Mouse (Mus musculus) CH12.LX (cell line): ENCODE measurements around the gene Tmem174. TPM values are rescaled to one million over a fixed set of nuclear protein-coding genes. Genes with fewer than 3 reads are reported as not detected.

Source experiments
- DNase-seq: peaks from one replicate; pipeline ENCODE4 v3.0.0-alpha.2; 2013; ENCODE audit errors: extremely low read depth
- H3K27ac ChIP-seq: 2 replicates; pipeline ENCODE4 v1.5.1; 2012; ENCODE audit warnings: low read depth, mild to moderate bottlenecking, control low read depth, moderate library complexity; ENCODE audit not compliant: insufficient read depth
- H3K27me3 ChIP-seq: replicated peaks from 2 replicates; pipeline ENCODE3; 2012; ENCODE audit warnings: inconsistent platforms
- H3K36me3 ChIP-seq, 2 experiments: replicated peaks in 1 of 2; 2 replicates each; pipeline versions ENCODE3 to v1.6.1; 2012; ENCODE audit warnings: inconsistent platforms in 1 of 2, low read length in 1 of 2, mild to moderate bottlenecking in 1 of 2, mixed read lengths in 1 of 2, moderate library complexity in 1 of 2; ENCODE audit not compliant: control insufficient read depth in 1 of 2, insufficient read depth in 1 of 2
- H3K4me1 ChIP-seq, 2 experiments: 2 replicates each; pipeline ENCODE4 v1.6.1; 2012; ENCODE audit warnings: inconsistent platforms in 1 of 2, moderate library complexity in 1 of 2; ENCODE audit not compliant: insufficient read depth in 2 of 2, control insufficient read depth in 1 of 2
- H3K4me2 ChIP-seq: 2 replicates; pipeline ENCODE4 v1.6.1; 2012; ENCODE audit warnings: low read depth, mild to moderate bottlenecking, control low read depth; ENCODE audit not compliant: poor library complexity, insufficient read depth, severe bottlenecking
- H3K4me3 ChIP-seq, 3 experiments: fragments of 150-350 bp in 1 of 3; sonication (generic) in 1 of 3; replicated peaks in 1 of 3; 2 replicates each; pipeline versions ENCODE3 to v1.5.1; 2011 to 2012; ENCODE audit warnings: low read depth in 2 of 3, low read length in 2 of 3, mild to moderate bottlenecking in 2 of 3, moderate library complexity in 2 of 3, control low read depth in 1 of 3, improper control_type of control experiment in 1 of 3, inconsistent platforms in 1 of 3, mixed read lengths in 1 of 3; ENCODE audit not compliant: poor library complexity in 1 of 3
- H3K79me2 ChIP-seq: replicated peaks from 2 replicates; pipeline ENCODE4 v1.6.1; 2012; ENCODE audit warnings: mild to moderate bottlenecking, moderate library complexity; ENCODE audit not compliant: control insufficient read depth, poor library complexity, insufficient read depth, severe bottlenecking; ENCODE audit errors: extremely low read depth
- H3K9ac ChIP-seq: 2 replicates; pipeline ENCODE4 v1.6.1; 2012; ENCODE audit warnings: low read depth, mild to moderate bottlenecking, control low read depth, moderate library complexity; ENCODE audit not compliant: insufficient read depth
- H3K9me3 ChIP-seq: replicated peaks from 2 replicates; pipeline ENCODE3; 2012; ENCODE audit warnings: low read length, inconsistent platforms, mixed read lengths
- BHLHE40 ChIP-seq: IDR thresholded peaks from 2 replicates; pipeline ENCODE4 v1.6.1; 2011; ENCODE audit warnings: mild to moderate bottlenecking, low read depth, low read length, improper control_type of control experiment
- CHD2 ChIP-seq: IDR thresholded peaks from 2 replicates; pipeline ENCODE4 v1.6.1; 2011; ENCODE audit warnings: low read length, improper control_type of control experiment
- CTCF ChIP-seq, 2 experiments: IDR thresholded peaks in 1 of 2; conservative IDR thresholded peaks in 1 of 2; 2 replicates each; pipeline ENCODE4 v1.5.1; 2011 to 2012; ENCODE audit warnings: low read depth in 2 of 2, low read length in 2 of 2, improper control_type of control experiment in 1 of 2, inconsistent platforms in 1 of 2, mild to moderate bottlenecking in 1 of 2, moderate library complexity in 1 of 2
- ELF1 ChIP-seq: IDR thresholded peaks from 2 replicates; pipeline ENCODE4 v1.6.1; 2014; ENCODE audit warnings: low read depth, mild to moderate bottlenecking, inconsistent platforms, low read length, improper control_type of control experiment
- EP300 ChIP-seq: IDR thresholded peaks from 2 replicates; pipeline ENCODE4 v1.6.1; 2011; ENCODE audit warnings: low read length, improper control_type of control experiment
- HCFC1 ChIP-seq: IDR thresholded peaks from 2 replicates; pipeline ENCODE4 v1.6.1; 2012; ENCODE audit warnings: low read depth, mild to moderate bottlenecking, inconsistent platforms, low read length, improper control_type of control experiment
- IRF4 ChIP-seq: IDR thresholded peaks from 2 replicates; pipeline ENCODE4 v1.6.1; 2014; ENCODE audit warnings: low read depth, mild to moderate bottlenecking, inconsistent platforms, low read length, improper control_type of control experiment
- JUN ChIP-seq: IDR thresholded peaks from 2 replicates; pipeline ENCODE4 v1.6.1; 2011; ENCODE audit warnings: low read depth, mild to moderate bottlenecking, low read length, improper control_type of control experiment, moderate library complexity; ENCODE audit not compliant: insufficient read depth
- JUND ChIP-seq: conservative IDR thresholded peaks from 2 replicates; pipeline ENCODE4 v1.6.1; 2011; ENCODE audit warnings: low read depth, low read length, improper control_type of control experiment
- MAX ChIP-seq: IDR thresholded peaks from 2 replicates; pipeline ENCODE4 v1.6.1; 2011; ENCODE audit warnings: low read length, improper control_type of control experiment
- MAZ ChIP-seq: IDR thresholded peaks from 2 replicates; pipeline ENCODE4 v1.6.1; 2012; ENCODE audit warnings: low read depth, mild to moderate bottlenecking, inconsistent platforms, low read length, improper control_type of control experiment, moderate library complexity
- MYC ChIP-seq: IDR thresholded peaks from 2 replicates; pipeline ENCODE4 v1.6.1; 2011; ENCODE audit warnings: low read depth, mild to moderate bottlenecking, improper control_type of control experiment, low read length
- NELFE ChIP-seq: IDR thresholded peaks from 2 replicates; pipeline ENCODE4 v1.6.1; 2011; ENCODE audit warnings: low read depth, low read length, improper control_type of control experiment
- RCOR1 ChIP-seq: conservative IDR thresholded peaks from 2 replicates; pipeline ENCODE4 v1.6.1; 2012; ENCODE audit warnings: low read depth, mild to moderate bottlenecking, inconsistent platforms, low read length, improper control_type of control experiment
- TCF12 ChIP-seq: IDR thresholded peaks from 2 replicates; pipeline ENCODE4 v1.6.1; 2014; ENCODE audit warnings: low read depth, mild to moderate bottlenecking, inconsistent platforms, low read length, improper control_type of control experiment
- USF2 ChIP-seq: conservative IDR thresholded peaks from 2 replicates; pipeline ENCODE4 v1.6.1; 2011; ENCODE audit warnings: low read depth, low read length, improper control_type of control experiment
- ZKSCAN1 ChIP-seq: IDR thresholded peaks from 2 replicates; pipeline ENCODE4 v1.6.1; 2012; ENCODE audit warnings: low read depth, inconsistent platforms, low read length, improper control_type of control experiment, borderline replicate concordance
- ZNF384 ChIP-seq: IDR thresholded peaks from 2 replicates; pipeline ENCODE4 v1.6.1; 2012; ENCODE audit warnings: low read depth, low read length, improper control_type of control experiment, inconsistent platforms
- dilution Hi-C: fragments of 300-500 bp; cut with MboI; formaldehyde crosslinking; loops from 2 replicates; pipeline ENCODE4 v1.14.3; 2020; ENCODE audit warnings: low sequenced_read_pairs; ENCODE audit not compliant: extremely low pct_unique_long_range_greater_than_20kb, extremely low pct_ligation_motif_present
- in situ Hi-C: fragments of 300-500 bp; cut with MboI; formaldehyde crosslinking; loops from 3 replicates; pipeline ENCODE4 v1.14.3; 2019; ENCODE audit warnings: low sequenced_read_pairs, low pct_ligation_motif_present, low pct_unique_long_range_greater_than_20kb, mixed read lengths
- polyA plus RNA-seq: library from polyadenylated mRNA; unstranded; fragments of >175 nt; gene quantifications from 2 replicates; pipeline ENCODE4 v1.2.1, GENCODE M21; 2012; ENCODE audit warnings: low read depth; ENCODE audit not compliant: insufficient read length
- total RNA-seq, 2 experiments: library from RNA; depleted of rRNA; stranded (reverse); fragments of 300-350 nt in 1 of 2; fragments of >200 nt in 1 of 2; gene quantifications; 2 replicates each; pipeline ENCODE4 v1.2.3; 2012 to 2014

The Tmem174 gene
- total and polyA plus RNA-seq, 3 experiments = not detected

DNA sequence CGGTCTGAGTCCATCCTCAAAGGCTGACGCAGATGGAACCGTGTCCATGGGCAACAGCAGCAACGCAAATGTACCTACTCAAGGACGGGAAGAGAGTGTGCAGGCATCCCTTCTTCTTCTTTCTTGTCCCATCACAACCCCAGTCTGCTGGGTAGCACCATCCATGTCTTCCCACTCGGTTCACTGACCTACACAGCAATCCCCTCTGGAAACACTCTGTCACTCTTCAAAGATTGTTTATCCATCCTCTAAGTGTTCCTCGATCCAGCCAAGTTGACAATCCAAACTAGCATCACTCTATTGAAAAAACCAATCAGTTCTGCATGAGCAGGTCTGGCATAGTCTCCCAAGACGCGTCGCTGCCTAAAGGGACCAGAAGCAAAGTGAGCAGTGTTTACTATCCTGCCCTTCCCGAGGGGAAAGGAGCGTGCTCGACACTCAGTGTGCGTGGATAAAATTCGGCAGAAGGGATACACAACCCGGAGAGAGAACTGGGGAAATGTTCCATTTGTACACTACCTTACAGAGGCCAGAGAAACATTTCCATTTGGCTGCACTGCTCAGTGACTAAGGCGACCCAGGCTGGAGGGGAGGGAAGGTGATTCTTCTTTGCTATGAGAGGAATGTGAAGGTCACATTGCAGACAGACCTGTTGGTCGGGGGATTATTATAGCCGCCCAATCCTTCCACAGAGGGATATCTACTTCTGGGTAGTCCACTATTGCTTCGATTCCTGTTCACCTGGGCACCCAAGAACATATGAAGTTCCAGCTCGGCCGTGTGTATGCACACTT lies 10.8 kb upstream of the Tmem174 start:
- Histone ChIP-seq H3K4me3 (no peak overlapping the region), H3K79me2 (no peaks in the 10 kb centered on the region)

DNA sequence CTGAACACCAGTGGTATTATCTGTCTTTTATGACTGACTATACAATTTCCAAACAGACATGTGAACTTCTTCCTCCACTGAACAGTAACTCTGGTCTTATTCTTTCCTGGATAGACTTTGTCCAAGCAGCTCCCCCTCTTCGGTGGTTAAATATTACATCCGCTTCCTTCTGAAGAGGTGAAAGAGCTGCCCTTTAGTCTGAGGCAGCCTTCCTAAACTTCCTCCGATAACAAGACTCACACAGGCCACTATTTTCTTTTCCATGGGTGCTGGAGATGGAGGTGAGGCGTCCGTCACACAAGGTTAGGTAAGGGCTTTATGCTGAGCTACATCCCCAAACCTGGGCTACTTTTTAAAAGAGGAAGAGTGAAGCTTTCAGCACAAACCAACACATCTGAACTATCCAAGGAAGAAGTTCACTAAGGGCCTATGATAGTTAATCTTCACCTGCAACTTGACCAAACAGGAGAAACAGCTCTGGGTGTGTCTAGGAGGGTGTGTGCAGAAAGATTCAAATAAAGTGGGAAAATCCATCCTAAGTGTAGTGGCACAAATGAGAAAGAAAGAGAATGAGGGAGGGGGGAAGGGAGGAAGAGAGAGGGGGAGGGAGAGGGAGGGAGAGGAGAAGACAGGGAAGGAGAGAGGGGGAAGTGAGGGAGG lies 1.4 kb upstream of the Tmem174 start:
- Histone ChIP-seq H3K4me1 (no peaks in the 10 kb centered on the region), H3K79me2 (no peaks in the 10 kb centered on the region), H3K27me3 (no peaks in the 10 kb centered on the region), H3K36me3 (no peaks in the 10 kb centered on the region), H3K27ac (no peak overlapping the region), H3K4me2 (no peak overlapping the region), H3K9me3 (peaks cover 7% of the 10 kb centered on the region), H3K9ac (no peak overlapping the region), H3K4me3 (no peak overlapping the region)
- dilution Hi-C loops (no loop called here), in situ Hi-C loops (no loop called here)
- no peak for DNase-seq
- TF ChIP-seq HCFC1 (no peak), USF2 (no peak), ZNF384 (no peak), ZKSCAN1 (no peak), JUN (no peak), MAZ (no peak)

More for the DNA sequence above, 10.8 kb upstream of the Tmem174 start:
- no peak overlapping the region for H3K4me2 ChIP-seq
- dilution Hi-C loops = no loop called here
- no peaks in the 10 kb centered on the region for H3K27me3 ChIP-seq
- H3K9ac ChIP-seq = no peak overlapping the region
- TF ChIP-seq BHLHE40 (no peak), ELF1 (no peak), CHD2 (no peak), JUND (no peak), TCF12 (no peak), MYC (no peak), HCFC1 (no peak), CTCF (conservative IDR thresholded peaks at IDR 0.05 in 1 of 2, IDR thresholded peaks at IDR 0.05 in 1 of 2; ENCODE audit: low read depth in 2 of 2, low read length in 2 of 2) (no peak), USF2 (no peak), IRF4 (no peak), MAX (no peak), EP300 (no peak), NELFE (no peak), RCOR1 (no peak)
- H3K4me1 ChIP-seq = peaks cover 0 to 26% of the 10 kb centered on the region in 2 experiments; a peak in 2 of 4 replicates
- H3K27ac ChIP-seq = no peak overlapping the region
- DNase-seq = no peak
- no peaks in the 10 kb centered on the region for H3K36me3 ChIP-seq
- no peaks in the 10 kb centered on the region for H3K9me3 ChIP-seq
- in situ Hi-C loops = no loop called here
